Mouse (Mus musculus): ENCODE measurements at regions not wholly inside any gene's neighbourhood (a gene's known extent, or its start where the extent isn't known, plus 50 kb on each side); places are given as distances from the start of the nearest gene placed in this dataset.

GRCm38 (mm10) chr5:75720091-75720940 lies 145.6 kb downstream of the Kit start:
- Histone ChIP-seq H3K79me2 (ENCODE audit: control insufficient read depth, insufficient read depth) (no peaks in the 10 kb centered on the region), H3K36me3 (ENCODE audit: control insufficient read depth, insufficient read depth) (no peaks in the 10 kb centered on the region), H3K79me3 (ENCODE audit: low read depth) (no peaks in the 10 kb centered on the region), H3K4me3 (ENCODE audit: insufficient read depth, poor library complexity, severe bottlenecking) (no peak overlapping the region), H3K27me3 (ENCODE audit: control insufficient read depth, insufficient read depth, insufficient read length) (no peaks in the 10 kb centered on the region), H3ac (ENCODE audit: control insufficient read depth, insufficient read length, low read depth) (no peak overlapping the region)
- TF ChIP-seq CEBPB (IDR thresholded peaks at IDR 0.05; ENCODE audit: low read depth) = no peak
- TF ChIP-seq MYOD1 (IDR thresholded peaks at IDR 0.05; ENCODE audit: control insufficient read depth, insufficient read length, low read depth) = no peak
- TF ChIP-seq USF1 (IDR thresholded peaks at IDR 0.05; ENCODE audit: low read depth) = no peak
- TF ChIP-seq CTCF (IDR thresholded peaks at IDR 0.05; ENCODE audit: control insufficient read depth, insufficient read depth, insufficient read length) = no peak
- no peak for TF ChIP-seq MAX (IDR thresholded peaks at IDR 0.05)
- TF ChIP-seq FOSL1 (IDR thresholded peaks at IDR 0.05; ENCODE audit: insufficient read depth, low read length, poor library complexity, severe bottlenecking) = no peak
- TF ChIP-seq MYOG (IDR thresholded peaks at IDR 0.05; ENCODE audit: control insufficient read depth, extremely low read depth, insufficient read length) = no peak

GRCm38 (mm10) chr5:75718511-75719225 lies 144.0 kb downstream of the Kit start:
- no peaks in the 10 kb centered on the region for H3K27me3 ChIP-seq (ENCODE audit: control insufficient read depth, insufficient read depth, insufficient read length)
- no peak overlapping the region for H3K4me3 ChIP-seq (ENCODE audit: insufficient read depth, poor library complexity, severe bottlenecking)
- no peaks in the 10 kb centered on the region for H3K36me3 ChIP-seq (ENCODE audit: control insufficient read depth, insufficient read depth)
- no peaks in the 10 kb centered on the region for H3K79me3 ChIP-seq (ENCODE audit: low read depth)
- no peaks in the 10 kb centered on the region for H3K79me2 ChIP-seq (ENCODE audit: control insufficient read depth, insufficient read depth)
- H3ac ChIP-seq (ENCODE audit: control insufficient read depth, insufficient read length, low read depth) = no peak overlapping the region
- TF ChIP-seq CEBPB (IDR thresholded peaks at IDR 0.05; ENCODE audit: low read depth) = no peak
- TF ChIP-seq MYOG (IDR thresholded peaks at IDR 0.05; ENCODE audit: control insufficient read depth, extremely low read depth, insufficient read length) = no peak
- no peak for TF ChIP-seq FOSL1 (IDR thresholded peaks at IDR 0.05; ENCODE audit: insufficient read depth, low read length, poor library complexity, severe bottlenecking)
- TF ChIP-seq USF1 (IDR thresholded peaks at IDR 0.05; ENCODE audit: low read depth) = no peak
- TF ChIP-seq CTCF (IDR thresholded peaks at IDR 0.05; ENCODE audit: control insufficient read depth, insufficient read depth, insufficient read length) = no peak
- TF ChIP-seq MAX (IDR thresholded peaks at IDR 0.05) = no peak
- no peak for TF ChIP-seq MYOD1 (IDR thresholded peaks at IDR 0.05; ENCODE audit: control insufficient read depth, insufficient read length, low read depth)
